Mouse (Mus musculus) MEL (cell line): ENCODE results near the gene Lgals8. TPM values are rescaled to one million over a fixed set of nuclear protein-coding genes. Genes with fewer than 3 reads are reported as not detected.

Source experiments
- DNase-seq: peaks from one replicate; pipeline ENCODE4 v3.0.0; 2011; ENCODE audit warnings: low read depth, low spot score
- H3K27ac ChIP-seq: 2 replicates; pipeline ENCODE4 v1.5.1; 2012; ENCODE audit warnings: low read depth, mild to moderate bottlenecking, control low read depth, low read length, moderate library complexity; ENCODE audit not compliant: control insufficient read depth
- H3K27me3 ChIP-seq, 2 experiments: fragments of 150-350 bp in 1 of 2; sonication (generic) in 1 of 2; 2 replicates each; pipeline ENCODE4 v1.6.1; 2012; ENCODE audit warnings: low read length in 2 of 2, mild to moderate bottlenecking in 2 of 2, improper control_type of control experiment in 1 of 2, moderate library complexity in 1 of 2; ENCODE audit not compliant: insufficient read depth in 2 of 2, control insufficient read depth in 1 of 2
- H3K36me3 ChIP-seq, 2 experiments: 2 replicates each; pipeline ENCODE4 v1.6.1; 2012 to 2014; ENCODE audit warnings: low read length in 2 of 2, improper control_type of control experiment in 1 of 2, inconsistent platforms in 1 of 2, mild to moderate bottlenecking in 1 of 2; ENCODE audit not compliant: insufficient read depth in 2 of 2, control insufficient read depth in 1 of 2
- H3K4me1 ChIP-seq, 2 experiments: fragments of 150-350 bp in 1 of 2; sonication (generic) in 1 of 2; 2 replicates each; pipeline ENCODE4 v1.6.1; 2012; ENCODE audit warnings: low read length in 2 of 2, improper control_type of control experiment in 1 of 2, mild to moderate bottlenecking in 1 of 2; ENCODE audit not compliant: insufficient read depth in 2 of 2, control insufficient read depth in 1 of 2
- H3K4me3 ChIP-seq, 2 experiments: fragments of 150-350 bp in 1 of 2; sonication (generic) in 1 of 2; 2 replicates each; pipeline ENCODE4 v1.5.1; 2012; ENCODE audit warnings: low read depth in 2 of 2, low read length in 2 of 2, mild to moderate bottlenecking in 2 of 2, moderate library complexity in 2 of 2, control low read depth in 1 of 2, improper control_type of control experiment in 1 of 2; ENCODE audit not compliant: control insufficient read depth in 1 of 2, insufficient read depth in 1 of 2
- H3K79me2 ChIP-seq: 2 replicates; pipeline ENCODE4 v1.6.1; 2012; ENCODE audit warnings: mild to moderate bottlenecking, low read length, moderate library complexity; ENCODE audit not compliant: control insufficient read depth, poor library complexity, insufficient read depth
- H3K9ac ChIP-seq: 2 replicates; pipeline ENCODE4 v1.6.1; 2012; ENCODE audit warnings: low read depth, mild to moderate bottlenecking, control low read depth, low read length, moderate library complexity; ENCODE audit not compliant: control insufficient read depth, poor library complexity, severe bottlenecking
- H3K9me3 ChIP-seq: fragments of 150-350 bp; sonication (generic); replicated peaks from 2 replicates; pipeline ENCODE4 v1.6.1; 2012; ENCODE audit warnings: mild to moderate bottlenecking, low read length, improper control_type of control experiment, moderate library complexity; ENCODE audit not compliant: insufficient read depth
- CHD2 ChIP-seq: IDR thresholded peaks from 2 replicates; pipeline ENCODE4 v1.6.1; 2011; ENCODE audit warnings: low read length, improper control_type of control experiment
- CTCF ChIP-seq, 3 experiments: IDR thresholded peaks in 2 of 3; conservative IDR thresholded peaks in 1 of 3; 2 replicates each; pipeline ENCODE4 v1.5.1; 2011 to 2012; ENCODE audit warnings: low read length in 3 of 3, low read depth in 2 of 3, mild to moderate bottlenecking in 2 of 3, improper control_type of control experiment in 1 of 3, inconsistent platforms in 1 of 3, mixed read lengths in 1 of 3, moderate library complexity in 1 of 3; ENCODE audit not compliant: control insufficient read depth in 1 of 3, insufficient read depth in 1 of 3, poor library complexity in 1 of 3, severe bottlenecking in 1 of 3
- E2F4 ChIP-seq: IDR thresholded peaks from 2 replicates; pipeline ENCODE4 v1.6.1; 2011; ENCODE audit warnings: low read depth, low read length, improper control_type of control experiment, borderline replicate concordance
- ELF1 ChIP-seq: IDR thresholded peaks from 2 replicates; pipeline ENCODE4 v1.6.1; 2014; ENCODE audit warnings: low read depth, mild to moderate bottlenecking, inconsistent platforms, low read length, improper control_type of control experiment, moderate library complexity
- EP300 ChIP-seq, 2 experiments: IDR thresholded peaks; 2 replicates each; pipeline ENCODE4 v1.6.1; 2011; ENCODE audit warnings: improper control_type of control experiment in 2 of 2, low read length in 2 of 2, low read depth in 1 of 2, mild to moderate bottlenecking in 1 of 2
- ETS1 ChIP-seq: IDR thresholded peaks from 2 replicates; pipeline ENCODE4 v1.6.1; 2012; ENCODE audit warnings: low read depth, mild to moderate bottlenecking, inconsistent platforms, low read length, improper control_type of control experiment, moderate library complexity
- GATA1 ChIP-seq: IDR thresholded peaks from 2 replicates; pipeline ENCODE4 v1.6.1; 2011; ENCODE audit warnings: low read depth, low read length, improper control_type of control experiment
- HCFC1 ChIP-seq: IDR thresholded peaks from 2 replicates; pipeline ENCODE4 v1.6.1; 2012; ENCODE audit warnings: low read depth, mild to moderate bottlenecking, inconsistent platforms, low read length, improper control_type of control experiment, moderate library complexity
- JUND ChIP-seq: IDR thresholded peaks from 2 replicates; pipeline ENCODE4 v1.6.1; 2011; ENCODE audit warnings: low read depth, mild to moderate bottlenecking, improper control_type of control experiment, low read length
- KAT2A ChIP-seq: conservative IDR thresholded peaks from 2 replicates; pipeline ENCODE4 v1.6.1; 2012; ENCODE audit warnings: low read depth, low read length, improper control_type of control experiment, inconsistent platforms
- MAFK ChIP-seq: IDR thresholded peaks from 2 replicates; pipeline ENCODE4 v1.6.1; 2011; ENCODE audit warnings: low read depth, mild to moderate bottlenecking, low read length, improper control_type of control experiment, borderline replicate concordance
- MAX ChIP-seq: IDR thresholded peaks from 2 replicates; pipeline ENCODE4 v1.6.1; 2011; ENCODE audit warnings: low read length, improper control_type of control experiment
- MAZ ChIP-seq: IDR thresholded peaks from 2 replicates; pipeline ENCODE4 v1.6.1; 2012; ENCODE audit warnings: low read depth, mild to moderate bottlenecking, inconsistent platforms, low read length, improper control_type of control experiment
- MYC ChIP-seq: IDR thresholded peaks from 2 replicates; pipeline ENCODE4 v1.6.1; 2011; ENCODE audit warnings: low read depth, mild to moderate bottlenecking, low read length, improper control_type of control experiment, moderate library complexity
- NELFE ChIP-seq: IDR thresholded peaks from 2 replicates; pipeline ENCODE4 v1.6.1; 2011; ENCODE audit warnings: low read depth, low read length, improper control_type of control experiment
- POLR2A ChIP-seq, 2 experiments: IDR thresholded peaks; 2 replicates each; pipeline ENCODE4 v1.6.1; 2011 to 2012; ENCODE audit warnings: low read length in 2 of 2, mild to moderate bottlenecking in 2 of 2, control low read depth in 1 of 2, improper control_type of control experiment in 1 of 2, low read depth in 1 of 2, moderate library complexity in 1 of 2; ENCODE audit not compliant: control insufficient read depth in 1 of 2, insufficient read depth in 1 of 2, poor library complexity in 1 of 2
- POLR2AphosphoS2 ChIP-seq: IDR thresholded peaks from 2 replicates; pipeline ENCODE4 v1.6.1; 2011; ENCODE audit warnings: low read length, improper control_type of control experiment
- POLR2AphosphoS5 ChIP-seq: IDR thresholded peaks from 2 replicates; pipeline ENCODE4 v1.6.1; 2012; ENCODE audit warnings: low read depth, borderline replicate concordance, mild to moderate bottlenecking, inconsistent platforms, low read length, moderate library complexity, mixed read lengths
- RCOR1 ChIP-seq: IDR thresholded peaks from 2 replicates; pipeline ENCODE4 v1.6.1; 2012; ENCODE audit warnings: low read depth, mild to moderate bottlenecking, inconsistent platforms, low read length, improper control_type of control experiment
- SMC3 ChIP-seq: IDR thresholded peaks from 2 replicates; pipeline ENCODE4 v1.6.1; 2011; ENCODE audit warnings: low read depth, low read length, improper control_type of control experiment
- TCF12 ChIP-seq: IDR thresholded peaks from 2 replicates; pipeline ENCODE4 v1.6.1; 2014; ENCODE audit warnings: low read depth, mild to moderate bottlenecking, inconsistent platforms, low read length, improper control_type of control experiment, moderate library complexity
- UBTF ChIP-seq: IDR thresholded peaks from 2 replicates; pipeline ENCODE4 v1.6.1; 2012; ENCODE audit warnings: low read depth, mild to moderate bottlenecking, inconsistent platforms, low read length, improper control_type of control experiment, moderate library complexity, borderline replicate concordance; ENCODE audit not compliant: insufficient read depth
- USF1 ChIP-seq: IDR thresholded peaks from 2 replicates; pipeline ENCODE4 v1.6.1; 2014; ENCODE audit warnings: low read depth, mild to moderate bottlenecking, inconsistent platforms, low read length, improper control_type of control experiment, moderate library complexity
- USF2 ChIP-seq, 2 experiments: IDR thresholded peaks; 2 replicates each; pipeline ENCODE4 v1.6.1; 2011 to 2012; ENCODE audit warnings: improper control_type of control experiment in 2 of 2, low read length in 2 of 2, borderline replicate concordance in 1 of 2, inconsistent platforms in 1 of 2, low read depth in 1 of 2, mild to moderate bottlenecking in 1 of 2; ENCODE audit not compliant: insufficient read depth in 1 of 2
- ZKSCAN1 ChIP-seq: IDR thresholded peaks from 2 replicates; pipeline ENCODE4 v1.6.1; 2012; ENCODE audit warnings: low read depth, mild to moderate bottlenecking, inconsistent platforms, low read length, improper control_type of control experiment, moderate library complexity
- ZMIZ1 ChIP-seq: IDR thresholded peaks from 2 replicates; pipeline ENCODE4 v1.6.1; 2012; ENCODE audit warnings: low read depth, mild to moderate bottlenecking, inconsistent platforms, low read length, improper control_type of control experiment, moderate library complexity
- ZNF384 ChIP-seq: IDR thresholded peaks from 2 replicates; pipeline ENCODE4 v1.6.1; 2012; ENCODE audit warnings: low read depth, mild to moderate bottlenecking, inconsistent platforms, low read length, improper control_type of control experiment
- polyA plus RNA-seq, 2 experiments: library from polyadenylated mRNA; stranded (reverse) in 1 of 2; unstranded in 1 of 2; fragments of >175 nt in 1 of 2; fragments of >200 nt in 1 of 2; gene quantifications; 2 replicates each; pipeline versions ENCODE4 v1.2.1 to v1.2.4; 2012; ENCODE audit warnings: low replicate concordance in 2 of 2, low read depth in 1 of 2; ENCODE audit not compliant: insufficient read length in 2 of 2, insufficient read depth in 1 of 2, missing spikeins in 1 of 2
- total RNA-seq: library from RNA; depleted of rRNA; stranded (reverse); fragments of 300-350 nt; gene quantifications from 2 replicates; pipeline ENCODE4 v1.2.3, GENCODE M21; 2012

Lgals8 gene
- total and polyA plus RNA-seq, 3 experiments, result 12.9 to 23.7 TPM; not detected in 1

DNA sequence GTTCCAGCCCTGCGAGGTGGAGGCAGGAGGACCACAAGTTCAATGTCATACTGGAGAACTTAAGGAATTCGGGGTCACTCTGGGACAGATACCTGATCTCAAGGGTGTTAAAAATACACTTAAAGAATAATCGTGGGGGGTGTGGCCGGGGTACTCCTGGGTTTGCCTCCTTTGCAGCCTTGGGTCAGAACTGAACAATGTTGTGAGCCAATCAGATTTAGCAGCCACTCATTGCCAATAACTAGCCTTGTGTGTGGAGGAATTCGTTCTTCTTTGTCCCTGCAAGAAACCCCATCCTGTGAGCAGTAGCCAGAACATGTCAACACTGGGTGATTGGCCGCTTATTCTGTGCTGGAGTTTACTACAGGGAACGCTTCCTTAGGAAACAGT is 3.0 kb downstream of the Lgals8 start:
- DNase-seq, result no peak

DNA sequence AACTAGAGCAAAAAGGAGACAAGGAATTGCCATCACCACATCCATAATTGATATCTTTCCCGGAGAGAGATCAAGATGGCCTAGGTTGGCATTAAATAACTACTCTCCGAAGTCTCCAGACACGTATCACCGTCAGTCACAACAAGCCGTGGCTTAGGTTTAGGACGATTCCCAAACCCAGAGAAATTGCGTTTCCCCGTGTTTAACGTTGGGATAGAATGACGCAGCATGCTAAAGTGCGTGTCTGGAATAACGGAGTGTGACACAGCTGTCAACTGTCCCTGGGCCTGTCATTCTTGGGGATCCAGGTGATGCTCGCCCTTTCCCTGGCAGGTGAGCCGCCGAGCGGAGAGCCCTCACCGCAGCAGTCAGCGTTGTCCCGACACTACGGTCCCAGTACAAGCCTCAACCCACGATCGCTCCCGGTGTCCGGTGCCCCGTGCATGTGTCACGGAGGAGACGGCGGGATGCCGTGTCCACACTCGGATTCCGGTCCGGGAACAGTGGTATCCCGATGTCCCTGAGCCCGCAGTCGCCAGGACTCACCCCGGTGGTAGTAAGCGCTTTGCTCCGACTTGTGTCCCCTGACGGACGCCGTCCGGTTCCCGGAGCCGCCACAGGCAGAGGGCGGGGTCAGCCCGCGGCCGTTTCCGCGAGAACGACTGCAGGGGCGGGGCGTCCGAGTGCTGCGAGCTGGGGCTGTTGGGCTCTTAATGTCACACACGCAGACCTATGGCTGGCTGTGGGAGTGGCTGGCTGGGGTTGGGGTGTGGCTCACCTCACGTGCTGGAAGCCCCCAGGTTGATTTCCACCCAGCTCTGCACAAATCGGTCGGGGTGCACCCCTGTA is 3.6 kb downstream of the Lgals8 start:
- H3K4me3 ChIP-seq, result peak overlapping the region; percentile 81 to 85
- peak overlapping the region; percentile 93 for H3K27ac ChIP-seq
- TF ChIP-seq NELFE (peak; percentile 67), RCOR1 (no peak), KAT2A (no peak; the same call in 1 of the 2 replicates), MAX (peak; percentile 61; the same call in 1 of the 2 replicates), EP300 (IDR thresholded peaks at IDR 0.05; ENCODE audit: low read depth in 1 of 2, low read length in 2 of 2) (peak in 1 of 2 experiments; percentile 23; a peak in 1 of 4 replicates), ZNF384 (no peak), POLR2A (IDR thresholded peaks at IDR 0.05; ENCODE audit: control insufficient read depth in 1 of 2, insufficient read depth in 1 of 2, low read depth in 1 of 2, low read length in 2 of 2, poor library complexity in 1 of 2) (peak; percentile 53 to 72; a peak in 3 of 4 replicates), SMC3 (no peak), E2F4 (no peak), UBTF (no peak), TCF12 (0 out of 2 replicates have a peak, but pooled peaks have one; percentile 58), ELF1 (peak; percentile 76), POLR2AphosphoS5 (peak; percentile 53; the same call in 1 of the 2 replicates), MAZ (peak; percentile 73; the same call in 1 of the 2 replicates), CTCF (IDR thresholded peaks at IDR 0.05 in 2 of 3, conservative IDR thresholded peaks at IDR 0.05 in 1 of 3; ENCODE audit: control insufficient read depth in 1 of 3, insufficient read depth in 1 of 3, low read depth in 2 of 3, low read length in 3 of 3, poor library complexity in 1 of 3, severe bottlenecking in 1 of 3) (no peak), JUND (no peak), ZKSCAN1 (no peak), POLR2AphosphoS2 (peak; percentile 40; the same call in 1 of the 2 replicates), ETS1 (peak; percentile 57), USF1 (peak; percentile 72), CHD2 (peak; percentile 85), ZMIZ1 (peak; percentile 40; the same call in 1 of the 2 replicates), MAFK (no peak), MYC (no peak), GATA1 (no peak), HCFC1 (peak; percentile 85)

More for the DNA sequence above, 3.0 kb downstream of the Lgals8 start:
- Histone ChIP-seq H3K4me1 (peaks cover 3 to 12% of the 10 kb centered on the region in 2 experiments; a peak in 2 of 4 replicates), H3K4me3 (peak overlapping the region; percentile 81 to 85), H3K36me3 (peaks cover 2 to 15% of the 10 kb centered on the region in 2 experiments; a peak in 3 of 4 replicates), H3K9me3 (no peaks in the 10 kb centered on the region), H3K79me2 (peaks cover 7% of the 10 kb centered on the region), H3K9ac (peak overlapping the region; percentile 43), H3K27me3 (no peaks in the 10 kb centered on the region), H3K27ac (peak overlapping the region; percentile 57)
- TF ChIP-seq MAX (0 out of 2 replicates have a peak, but pooled peaks have one; percentile 3), CTCF (IDR thresholded peaks at IDR 0.05 in 2 of 3, conservative IDR thresholded peaks at IDR 0.05 in 1 of 3; ENCODE audit: control insufficient read depth in 1 of 3, insufficient read depth in 1 of 3, low read depth in 2 of 3, low read length in 3 of 3, poor library complexity in 1 of 3, severe bottlenecking in 1 of 3) (no peak), NELFE (no peak; the same call in 1 of the 2 replicates), USF2 (IDR thresholded peaks at IDR 0.05; ENCODE audit: borderline replicate concordance in 1 of 2, insufficient read depth in 1 of 2, low read depth in 1 of 2, low read length in 2 of 2) (no peak), EP300 (IDR thresholded peaks at IDR 0.05; ENCODE audit: low read depth in 1 of 2, low read length in 2 of 2) (no peak), UBTF (no peak), POLR2A (IDR thresholded peaks at IDR 0.05; ENCODE audit: control insufficient read depth in 1 of 2, insufficient read depth in 1 of 2, low read depth in 1 of 2, low read length in 2 of 2, poor library complexity in 1 of 2) (no peak)

More for the DNA sequence above, 3.6 kb downstream of the Lgals8 start:
- peak overlapping the region; percentile 86 for H3K9ac ChIP-seq
- peak; percentile 94 for DNase-seq
- H3K36me3 ChIP-seq, result peaks cover 2 to 15% of the 10 kb centered on the region in 2 experiments; a peak in 3 of 4 replicates
- H3K27me3 ChIP-seq, result no peaks in the 10 kb centered on the region
- peaks cover 7% of the 10 kb centered on the region for H3K79me2 ChIP-seq
- H3K9me3 ChIP-seq, result no peaks in the 10 kb centered on the region
- peaks cover 3 to 12% of the 10 kb centered on the region in 2 experiments; a peak in 2 of 4 replicates for H3K4me1 ChIP-seq
